Mouse (Mus musculus) E14TG2a.4 (cell line): Measurements from ENCODE around the gene 4933427I04Rik.

Experiments used
- CTCF ChIP-seq: conservative IDR thresholded peaks from 2 replicates; pipeline ENCODE4 v1.5.1; 2014; ENCODE audit warnings: low read length
- NANOG ChIP-seq: IDR thresholded peaks from 2 replicates; pipeline ENCODE4 v1.6.1; 2014; ENCODE audit warnings: borderline replicate concordance, low read length, mixed read lengths
- POU5F1 ChIP-seq: IDR thresholded peaks from 2 replicates; pipeline ENCODE4 v1.6.1; 2014; ENCODE audit warnings: low read length, borderline replicate concordance

GRCm38 (mm10) chr4:123903432-123903831, 44.0 kb downstream of the 4933427I04Rik start:
- no peak for TF ChIP-seq CTCF
- TF ChIP-seq NANOG: no peak
- no peak for TF ChIP-seq POU5F1
